Mouse (Mus musculus) liver, embryonic 14.5 days (tissue): ENCODE measurements around the gene Ifnl2. TPM values are rescaled to one million over a fixed set of nuclear protein-coding genes. Genes with fewer than 3 reads are reported as not detected.
A peak's percentile ranks its signal among the peaks of the same experiment; 100 is the strongest.

Experiments
- ATAC-seq: fragments of 200-750 bp; cut with Nextera tagmentation; 2 replicates; pipeline ENCODE4 v1.8.0; 2017; ENCODE audit warnings: moderate number of reproducible peaks, mild to moderate bottlenecking, moderate library complexity; ENCODE audit not compliant: insufficient read depth
- DNase-seq, 3 experiments: peaks; one replicate each; pipeline ENCODE4 v3.0.0-alpha.2; 2012 to 2013; ENCODE audit warnings: low read depth in 3 of 3, low spot score in 3 of 3
- H3K27ac ChIP-seq: fragments of 300-500 bp; sonication (generic); 2 replicates; pipeline ENCODE4 v1.5.1; 2014; ENCODE audit warnings: moderate library complexity, mild to moderate bottlenecking, control low read depth, inconsistent platforms
- H3K27me3 ChIP-seq: fragments of 300-500 bp; sonication (generic); 2 replicates; pipeline ENCODE4 v1.6.1; 2014; ENCODE audit warnings: mild to moderate bottlenecking, low read length, moderate library complexity; ENCODE audit not compliant: control insufficient read depth, insufficient read depth
- H3K36me3 ChIP-seq: fragments of 300-500 bp; sonication (generic); replicated peaks from 2 replicates; pipeline ENCODE4 v1.6.1; 2014; ENCODE audit warnings: low read depth; ENCODE audit not compliant: control insufficient read depth, insufficient read depth
- H3K4me1 ChIP-seq, 2 experiments: fragments of 200-500 bp in 1 of 2; fragments of 300-500 bp in 1 of 2; sonication (generic) in 1 of 2; replicated peaks; 2 replicates each; pipeline ENCODE4 v1.6.1; 2012 to 2014; ENCODE audit warnings: antibody characterized with exemption in 1 of 2, inconsistent platforms in 1 of 2, low read length in 1 of 2; ENCODE audit not compliant: control insufficient read depth in 2 of 2, insufficient read depth in 2 of 2
- H3K4me2 ChIP-seq: fragments of 300-500 bp; sonication (generic); 2 replicates; pipeline ENCODE4 v1.6.1; 2014; ENCODE audit warnings: low read depth, mild to moderate bottlenecking, control low read depth, moderate library complexity
- H3K4me3 ChIP-seq, 2 experiments: fragments of 200-500 bp in 1 of 2; fragments of 300-500 bp in 1 of 2; sonication (generic) in 1 of 2; 2 replicates each; pipeline ENCODE4 v1.5.1; 2012 to 2014; ENCODE audit warnings: low read depth in 2 of 2, low read length in 2 of 2, mild to moderate bottlenecking in 2 of 2, control low read depth in 1 of 2, inconsistent platforms in 1 of 2, moderate library complexity in 1 of 2; ENCODE audit not compliant: insufficient read depth in 1 of 2
- H3K9ac ChIP-seq: fragments of 300-500 bp; sonication (generic); replicated peaks from 2 replicates; pipeline ENCODE4 v1.6.1; 2014; ENCODE audit warnings: mild to moderate bottlenecking, control low read depth, moderate library complexity
- H3K9me3 ChIP-seq: fragments of 300-500 bp; sonication (generic); 2 replicates; pipeline ENCODE4 v1.6.1; 2016; ENCODE audit warnings: low read length, mixed read lengths; ENCODE audit not compliant: control insufficient read depth
- CTCF ChIP-seq: IDR thresholded peaks from 2 replicates; pipeline ENCODE4 v1.5.1; 2016; ENCODE audit warnings: antibody characterized with exemption, low read depth, control low read depth
- EP300 ChIP-seq: IDR thresholded peaks from 2 replicates; pipeline ENCODE4 v1.6.1; 2016; ENCODE audit warnings: antibody characterized with exemption, low read depth
- whole genome bisulfite sequencing: fragments of 180-500 bp; shearing (Covaris S2); extraction: QIAGEN DNeasy Blood & Tissue Kit; methylation state at CpG from one replicate; pipeline ENCODE4 v1.1.7; 2014; ENCODE audit not compliant: insufficient replicate concordance; 5-methylcytosine and 5-hydroxymethylcytosine counted together
- polyA plus RNA-seq, 2 experiments: library from polyadenylated mRNA; depleted of rRNA in 1 of 2; stranded (reverse) in 1 of 2; unstranded in 1 of 2; fragments of >200 nt; fragmentation: Nextera tagmentation in 1 of 2; extraction: Ambion mirVana in 1 of 2; gene quantifications; 2 replicates each; pipeline versions ENCODE4 v1.2.1 to v1.2.3; 2012 to 2014

The Ifnl2 gene
- polyA plus RNA-seq, 2 experiments, result not detected

GRCm38 (mm10) chr7:28467213-28467751 is 43.0 kb downstream of the Ifnl2 start:
- 4% methylated on average over 59 of the region's 63 CpGs for WGBS
- no peak for TF ChIP-seq EP300
- no peak for TF ChIP-seq CTCF
- peak in 1 of 3 experiments; percentile 19 for DNase-seq
- H3K4me2 ChIP-seq, result peak overlapping the region; percentile 68
- no peaks in the 10 kb centered on the region for H3K9me3 ChIP-seq
- H3K27me3 ChIP-seq, result peaks cover 13% of the 10 kb centered on the region; the same call in 1 of the 2 replicates
- H3K4me3 ChIP-seq, result peak overlapping the region; percentile 37 to 47
- no peak overlapping the region for H3K27ac ChIP-seq
- ATAC-seq, result peak; percentile 64
- H3K4me1 ChIP-seq, result no peaks in the 10 kb centered on the region
- H3K36me3 ChIP-seq, result no peaks in the 10 kb centered on the region
- H3K9ac ChIP-seq, result no peak overlapping the region; the same call in 1 of the 2 replicates

- WGBS, result 48% methylated on average over 39 of the region's 40 CpGs
- H3K27me3 ChIP-seq, result peaks cover 13% of the 10 kb centered on the region; the same call in 1 of the 2 replicates
- no peak for DNase-seq
- no peaks in the 10 kb centered on the region for H3K4me1 ChIP-seq
- no peaks in the 10 kb centered on the region for H3K36me3 ChIP-seq
- no peak overlapping the region for H3K9ac ChIP-seq
- peak overlapping the region in 1 of 2 experiments; percentile 47; a peak in 2 of 4 replicates for H3K4me3 ChIP-seq
- H3K9me3 ChIP-seq, result no peaks in the 10 kb centered on the region
- no peak for ATAC-seq
- TF ChIP-seq EP300 (no peak), CTCF (no peak)
- H3K4me2 ChIP-seq, result peak overlapping the region; percentile 68
- H3K27ac ChIP-seq, result no peak overlapping the region
These were observed 43.5 kb downstream of the Ifnl2 start for GRCm38 (mm10) chr7:28466721-28467212.

GRCm38 (mm10) chr7:28464416-28465212 is 45.6 kb downstream of the Ifnl2 start:
- Histone ChIP-seq H3K9me3 (no peaks in the 10 kb centered on the region), H3K36me3 (no peaks in the 10 kb centered on the region), H3K4me2 (no peak overlapping the region), H3K4me3 (no peak overlapping the region), H3K4me1 (no peaks in the 10 kb centered on the region), H3K9ac (no peak overlapping the region), H3K27me3 (peaks cover 13% of the 10 kb centered on the region; the same call in 1 of the 2 replicates), H3K27ac (no peak overlapping the region)
- DNase-seq (peak in 2 of 3 experiments; percentile 28), ATAC-seq (peak; percentile 48; the same call in 1 of the 2 replicates)
- WGBS, result 44% methylated on average over 10 of the region's 10 CpGs
- TF ChIP-seq EP300, result no peak
- no peak for TF ChIP-seq CTCF

- WGBS, result 58% methylated on average over 2 of the region's 2 CpGs
- Histone ChIP-seq H3K9ac (no peak overlapping the region), H3K27ac (no peak overlapping the region), H3K36me3 (no peaks in the 10 kb centered on the region), H3K4me1 (no peaks in the 10 kb centered on the region), H3K4me2 (no peak overlapping the region), H3K4me3 (no peak overlapping the region), H3K27me3 (peaks cover 11% of the 10 kb centered on the region; the same call in 1 of the 2 replicates), H3K9me3 (no peaks in the 10 kb centered on the region)
- no peak for DNase-seq
- TF ChIP-seq EP300, result no peak
- TF ChIP-seq CTCF, result no peak
- ATAC-seq, result no peak
These were observed 47.5 kb downstream of the Ifnl2 start for GRCm38 (mm10) chr7:28462769-28463168.

- no peak for ATAC-seq
- H3K9me3 ChIP-seq, result no peaks in the 10 kb centered on the region
- no peak for DNase-seq
- TF ChIP-seq CTCF (no peak), EP300 (no peak)
- no peaks in the 10 kb centered on the region for H3K4me1 ChIP-seq
- H3K27ac ChIP-seq, result no peak overlapping the region
- H3K27me3 ChIP-seq, result no peaks in the 10 kb centered on the region
- no peak overlapping the region for H3K4me3 ChIP-seq
- no peaks in the 10 kb centered on the region for H3K36me3 ChIP-seq
- H3K4me2 ChIP-seq, result no peak overlapping the region
- H3K9ac ChIP-seq, result no peak overlapping the region
- WGBS, result 60% methylated on average over 4 of the region's 5 CpGs
These were observed 49.9 kb downstream of the Ifnl2 start for GRCm38 (mm10) chr7:28460361-28460760.

Other genes with a start within 250 kb of the Ifnl2 start
- 1.3 and 2.3 TPM in 2 replicates for gene Eid2, start 242.6 kb downstream of the Ifnl2 start, polyA plus RNA-seq (2012; rRNA removed)
- gene Eid2, start 242.6 kb downstream of the Ifnl2 start, polyA plus RNA-seq (2014; fragmentation: Nextera tagmentation; extraction: Ambion mirVana), result 0.38 and 1.1 TPM in 2 replicates
- gene Eid2b, start 232.7 kb downstream of the Ifnl2 start, polyA plus RNA-seq (2012; rRNA removed), result 1.5 and 1.7 TPM in 2 replicates
- gene Eid2b, start 232.7 kb downstream of the Ifnl2 start, polyA plus RNA-seq (2014; fragmentation: Nextera tagmentation; extraction: Ambion mirVana), result 1.4 and 2.1 TPM in 2 replicates
- gene Selenov, start 219.3 kb downstream of the Ifnl2 start, polyA plus RNA-seq (2012; rRNA removed), result not detected in 2 replicates
- not detected in 2 replicates for gene Selenov, start 219.3 kb downstream of the Ifnl2 start, polyA plus RNA-seq (2014; fragmentation: Nextera tagmentation; extraction: Ambion mirVana)
- gene Dll3, start 208.2 kb downstream of the Ifnl2 start, polyA plus RNA-seq (2012; rRNA removed), result 0.03 and 0.04 TPM in 2 replicates
- gene Dll3, start 208.2 kb downstream of the Ifnl2 start, polyA plus RNA-seq (2014; fragmentation: Nextera tagmentation; extraction: Ambion mirVana), result not detected in 2 replicates
- gene Timm50, start 198.4 kb downstream of the Ifnl2 start, polyA plus RNA-seq (2012; rRNA removed), result 45.4 and 52.3 TPM in 2 replicates
- 91.1 and 95.2 TPM in 2 replicates for gene Timm50, start 198.4 kb downstream of the Ifnl2 start, polyA plus RNA-seq (2014; fragmentation: Nextera tagmentation; extraction: Ambion mirVana)
- 29.4 and 29.6 TPM in 2 replicates for gene Supt5, start 171.7 kb downstream of the Ifnl2 start, polyA plus RNA-seq (2012; rRNA removed)
- 21.7 and 26.2 TPM in 2 replicates for gene Supt5, start 171.7 kb downstream of the Ifnl2 start, polyA plus RNA-seq (2014; fragmentation: Nextera tagmentation; extraction: Ambion mirVana)
- gene Rps16, start 159.8 kb downstream of the Ifnl2 start, polyA plus RNA-seq (2012; rRNA removed), result 512 and 1,209 TPM in 2 replicates
- 874 and 900 TPM in 2 replicates for gene Rps16, start 159.8 kb downstream of the Ifnl2 start, polyA plus RNA-seq (2014; fragmentation: Nextera tagmentation; extraction: Ambion mirVana)
- gene Plekhg2, start 137.9 kb downstream of the Ifnl2 start, polyA plus RNA-seq (2012; rRNA removed), result 3.2 and 3.3 TPM in 2 replicates
- 2.7 and 3.4 TPM in 2 replicates for gene Plekhg2, start 137.9 kb downstream of the Ifnl2 start, polyA plus RNA-seq (2014; fragmentation: Nextera tagmentation; extraction: Ambion mirVana)
- gene Zfp36, start 130.2 kb downstream of the Ifnl2 start, polyA plus RNA-seq (2012; rRNA removed), result 3.9 and 5.1 TPM in 2 replicates
- 4.6 and 5.0 TPM in 2 replicates for gene Zfp36, start 130.2 kb downstream of the Ifnl2 start, polyA plus RNA-seq (2014; fragmentation: Nextera tagmentation; extraction: Ambion mirVana)
- 21.0 and 22.2 TPM in 2 replicates for gene Med29, start 117.7 kb downstream of the Ifnl2 start, polyA plus RNA-seq (2012; rRNA removed)
- 25.7 and 27.2 TPM in 2 replicates for gene Med29, start 117.7 kb downstream of the Ifnl2 start, polyA plus RNA-seq (2014; fragmentation: Nextera tagmentation; extraction: Ambion mirVana)
- 25.2 and 40.4 TPM in 2 replicates for gene Paf1, start 117.5 kb downstream of the Ifnl2 start, polyA plus RNA-seq (2012; rRNA removed)
- 15.0 and 18.3 TPM in 2 replicates for gene Paf1, start 117.5 kb downstream of the Ifnl2 start, polyA plus RNA-seq (2014; fragmentation: Nextera tagmentation; extraction: Ambion mirVana)
- gene Gmfg, start 73.0 kb downstream of the Ifnl2 start, polyA plus RNA-seq (2012; rRNA removed), result 13.1 and 22.2 TPM in 2 replicates
- 31.4 and 39.3 TPM in 2 replicates for gene Gmfg, start 73.0 kb downstream of the Ifnl2 start, polyA plus RNA-seq (2014; fragmentation: Nextera tagmentation; extraction: Ambion mirVana)
- 0.41 and 0.58 TPM in 2 replicates for gene Lrfn1, start 58.5 kb downstream of the Ifnl2 start, polyA plus RNA-seq (2012; rRNA removed)
- 0.15 TPM in 1 of 2 replicates, not detected in the other for gene Lrfn1, start 58.5 kb downstream of the Ifnl2 start, polyA plus RNA-seq (2014; fragmentation: Nextera tagmentation; extraction: Ambion mirVana)
- not detected in 2 replicates for gene Ifnl3, start 12.4 kb upstream of the Ifnl2 start, polyA plus RNA-seq (2012; rRNA removed)
- gene Ifnl3, start 12.4 kb upstream of the Ifnl2 start, polyA plus RNA-seq (2014; fragmentation: Nextera tagmentation; extraction: Ambion mirVana), result not detected in 2 replicates
- not detected in 2 replicates for gene Sycn, start 30.4 kb upstream of the Ifnl2 start, polyA plus RNA-seq (2012; rRNA removed)
- gene Sycn, start 30.4 kb upstream of the Ifnl2 start, polyA plus RNA-seq (2014; fragmentation: Nextera tagmentation; extraction: Ambion mirVana), result not detected in 2 replicates
- 0.05 TPM in 1 of 2 replicates, not detected in the other for gene Nccrp1, start 36.8 kb upstream of the Ifnl2 start, polyA plus RNA-seq (2012; rRNA removed)
- not detected in 2 replicates for gene Nccrp1, start 36.8 kb upstream of the Ifnl2 start, polyA plus RNA-seq (2014; fragmentation: Nextera tagmentation; extraction: Ambion mirVana)
- gene Samd4b, start 87.7 kb upstream of the Ifnl2 start, polyA plus RNA-seq (2012; rRNA removed), result 12.0 and 14.2 TPM in 2 replicates
- 4.5 and 5.9 TPM in 2 replicates for gene Samd4b, start 87.7 kb upstream of the Ifnl2 start, polyA plus RNA-seq (2014; fragmentation: Nextera tagmentation; extraction: Ambion mirVana)
- gene Pak4, start 87.7 kb upstream of the Ifnl2 start, polyA plus RNA-seq (2012; rRNA removed), result 11.5 and 12.3 TPM in 2 replicates
- 8.5 and 8.6 TPM in 2 replicates for gene Pak4, start 87.7 kb upstream of the Ifnl2 start, polyA plus RNA-seq (2014; fragmentation: Nextera tagmentation; extraction: Ambion mirVana)
- not detected in 2 replicates for gene Acp7, start 120.9 kb upstream of the Ifnl2 start, polyA plus RNA-seq (2012; rRNA removed)
- not detected in 2 replicates for gene Acp7, start 120.9 kb upstream of the Ifnl2 start, polyA plus RNA-seq (2014; fragmentation: Nextera tagmentation; extraction: Ambion mirVana)
- 0.37 and 0.55 TPM in 2 replicates for gene Fbxo27, start 182.4 kb upstream of the Ifnl2 start, polyA plus RNA-seq (2012; rRNA removed)
- gene Fbxo27, start 182.4 kb upstream of the Ifnl2 start, polyA plus RNA-seq (2014; fragmentation: Nextera tagmentation; extraction: Ambion mirVana), result 0.09 and 0.15 TPM in 2 replicates
- 0.68 and 0.76 TPM in 2 replicates for gene Fbxo17, start 206.3 kb upstream of the Ifnl2 start, polyA plus RNA-seq (2012; rRNA removed)
- 0.61 and 0.93 TPM in 2 replicates for gene Fbxo17, start 206.3 kb upstream of the Ifnl2 start, polyA plus RNA-seq (2014; fragmentation: Nextera tagmentation; extraction: Ambion mirVana)
- 46.2 and 50.2 TPM in 2 replicates for gene Mrps12, start 231.4 kb upstream of the Ifnl2 start, polyA plus RNA-seq (2012; rRNA removed)
- gene Mrps12, start 231.4 kb upstream of the Ifnl2 start, polyA plus RNA-seq (2014; fragmentation: Nextera tagmentation; extraction: Ambion mirVana), result 82.5 and 91.0 TPM in 2 replicates
- 11.4 and 12.7 TPM in 2 replicates for gene Sars2, start 231.5 kb upstream of the Ifnl2 start, polyA plus RNA-seq (2012; rRNA removed)
- gene Sars2, start 231.5 kb upstream of the Ifnl2 start, polyA plus RNA-seq (2014; fragmentation: Nextera tagmentation; extraction: Ambion mirVana), result 9.3 and 11.3 TPM in 2 replicates
- not detected in 2 replicates for gene Ccer2, start 245.7 kb upstream of the Ifnl2 start, polyA plus RNA-seq (2012; rRNA removed)
- not detected in 2 replicates for gene Ccer2, start 245.7 kb upstream of the Ifnl2 start, polyA plus RNA-seq (2014; fragmentation: Nextera tagmentation; extraction: Ambion mirVana)